Mouse (Mus musculus) c-Kit-positive CD71-positive TER-119-negative erythroid progenitor cells, embryonic 14.5 days (primary cell): ENCODE measurements around the gene Guk1.
A peak's percentile ranks its signal among the peaks of the same experiment; 100 is the strongest.

Experiments used
- DNase-seq: peaks from one replicate; pipeline ENCODE4 v3.0.0-alpha.2; 2013; ENCODE audit warnings: low read depth

Guk1 gene

GRCm38 (mm10) chr11:59210020-59210419, 18.0 kb upstream of the Guk1 start:
- no peak for DNase-seq

- no peak for DNase-seq
Measured at GRCm38 (mm10) chr11:59209580-59209979, 17.6 kb upstream of the Guk1 start.

- peak; percentile 77 for DNase-seq
Measured at GRCm38 (mm10) chr11:59209003-59209441, 17.0 kb upstream of the Guk1 start.

GRCm38 (mm10) chr11:59208153-59208831, 16.3 kb upstream of the Guk1 start, which contains the start of gene 2310033P09Rik:
Gene 2310033P09Rik (plus strand): TSS chr11:59208321.
- peak; percentile 90 for DNase-seq

GRCm38 (mm10) chr11:59202081-59202995, 10.3 kb upstream of the Guk1 start, which contains the start of gene Mrpl55:
Gene Mrpl55 (plus strand): TSS chr11:59202486.
- DNase-seq = peak; percentile 89

GRCm38 (mm10) chr11:59201216-59202002, 9.4 kb upstream of the Guk1 start:
- peak; percentile 38 for DNase-seq

- no peak for DNase-seq
Measured at GRCm38 (mm10) chr11:59196230-59196629, 4.2 kb upstream of the Guk1 start.

- DNase-seq = peak; percentile 79
Measured at GRCm38 (mm10) chr11:59191231-59192058, 567 bp downstream of the Guk1 start.

GRCm38 (mm10) chr11:59187706-59188105, 4.3 kb downstream of the Guk1 start:
- DNase-seq = no peak

GRCm38 (mm10) chr11:59185490-59185889, 6.5 kb downstream of the Guk1 start:
- no peak for DNase-seq

- no peak for DNase-seq
Measured at GRCm38 (mm10) chr11:59183821-59184220, 8.2 kb downstream of the Guk1 start.

- DNase-seq = no peak
Measured at GRCm38 (mm10) chr11:59182864-59183331, 9.1 kb downstream of the Guk1 start, which contains the start of gene Gjc2. Gene Gjc2 (minus strand): TSS chr11:59183213.

GRCm38 (mm10) chr11:59176921-59177320, 15.1 kb downstream of the Guk1 start:
- no peak for DNase-seq

- no peak for DNase-seq
Measured at GRCm38 (mm10) chr11:59176475-59176874, 15.5 kb downstream of the Guk1 start.

- peak; percentile 62 for DNase-seq
Measured at GRCm38 (mm10) chr11:59174189-59174838, 17.7 kb downstream of the Guk1 start.

- no peak for DNase-seq
Measured at GRCm38 (mm10) chr11:59170549-59170948, 21.5 kb downstream of the Guk1 start.

- no peak for DNase-seq
Measured at GRCm38 (mm10) chr11:59169807-59170206, 22.2 kb downstream of the Guk1 start.

GRCm38 (mm10) chr11:59165616-59166241, 26.3 kb downstream of the Guk1 start:
- DNase-seq = peak; percentile 20

- peak; percentile 95 for DNase-seq
Measured at GRCm38 (mm10) chr11:59164384-59164783, 27.6 kb downstream of the Guk1 start.
